Mouse (Mus musculus) heart, adult 18-20 months (tissue): Measurements from ENCODE around the gene Yy2. TPM values are rescaled to one million over a fixed set of nuclear protein-coding genes. Genes with fewer than 3 reads are reported as not detected.
A peak's percentile ranks its signal among the peaks of the same experiment; 100 is the strongest.

Experiments used
- DNase-seq, 2 experiments: peaks; one replicate each; pipeline ENCODE4 v3.0.0; 2021 to 2022; ENCODE audit warnings: mixed read lengths in 1 of 2
- long read RNA-seq, 2 experiments: library from polyadenylated mRNA; stranded (forward); transcript quantifications; one replicate each; pipeline ENCODE4 v2.0.0; 2021
- total RNA-seq, 2 experiments: library from RNA; stranded (reverse); gene quantifications; 2 replicates each; pipeline ENCODE4 v1.2.3; 2021

Gene Yy2
- 1 to 10 TPM; 1.3 to 1.5 TPM for total RNA-seq
- long read RNA-seq, experiment 1: 0 reads
- long read RNA-seq, experiment 2: 0 reads

DNA sequence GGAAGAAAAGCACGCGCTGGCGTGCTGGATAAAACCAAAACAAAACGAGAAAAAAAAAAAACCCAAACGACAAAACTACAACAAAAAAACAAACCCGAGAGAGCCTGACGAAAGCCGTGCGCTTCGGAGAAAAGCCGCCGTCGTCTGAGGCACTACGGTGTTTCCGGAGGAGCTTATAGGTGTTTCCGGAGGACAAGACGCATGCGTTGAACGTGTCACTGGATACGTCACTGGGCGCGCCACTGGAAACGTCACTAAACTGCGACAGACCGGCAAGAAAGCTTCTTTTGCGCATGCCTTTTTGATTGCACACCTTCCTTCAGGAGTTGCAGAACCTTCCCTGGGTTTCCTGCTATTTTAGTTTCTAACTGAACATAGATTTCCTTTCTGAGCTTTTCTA is at the start of gene Yy2:
Gene Yy2, minus strand, starts transcription at position 146 of the 400 bp plus-strand sequence.
- DNase-seq: no peak

DNA sequence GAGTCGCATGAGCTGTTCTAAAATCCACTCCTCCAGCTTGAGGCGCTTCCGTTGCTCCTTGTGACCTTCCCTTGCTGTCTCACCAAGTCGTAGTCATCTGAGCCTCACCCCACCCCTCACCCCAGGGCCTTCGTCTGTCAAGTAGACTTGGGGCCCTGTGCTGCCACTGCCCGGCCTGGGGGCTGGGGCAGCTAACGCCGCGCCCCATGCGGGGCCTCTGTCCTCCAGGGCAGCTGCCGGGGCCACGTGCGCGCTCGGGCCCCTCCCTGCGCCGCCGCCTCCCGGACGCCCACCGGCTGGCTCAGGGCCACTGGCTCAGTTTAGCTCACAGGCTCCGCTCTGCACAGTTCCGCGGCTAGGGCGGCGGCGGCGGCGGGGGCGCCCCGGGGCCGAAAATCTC is 44.1 kb upstream of the Yy2 start:
- no peak for DNase-seq

DNA sequence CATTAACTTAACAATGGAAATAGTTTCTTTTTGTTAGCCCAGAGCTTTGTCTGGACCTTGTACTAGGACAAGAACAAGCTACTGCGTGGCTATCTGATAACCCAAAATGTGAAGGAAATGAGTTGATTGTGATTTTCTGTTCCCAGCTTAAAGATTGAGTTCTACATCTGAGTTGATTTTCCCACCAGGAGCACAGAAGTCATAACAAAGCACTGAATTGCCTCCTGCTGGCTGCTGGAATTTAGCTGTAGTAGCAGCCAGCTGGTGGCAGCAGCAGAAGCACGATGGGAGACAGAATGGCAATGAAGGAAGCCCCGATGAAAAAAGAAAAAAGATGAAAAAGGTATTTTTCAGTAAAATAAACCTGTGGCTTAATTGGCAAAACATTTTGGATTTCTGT is 32.7 kb upstream of the Yy2 start:
- peak; percentile 28 to 29 for DNase-seq

DNA sequence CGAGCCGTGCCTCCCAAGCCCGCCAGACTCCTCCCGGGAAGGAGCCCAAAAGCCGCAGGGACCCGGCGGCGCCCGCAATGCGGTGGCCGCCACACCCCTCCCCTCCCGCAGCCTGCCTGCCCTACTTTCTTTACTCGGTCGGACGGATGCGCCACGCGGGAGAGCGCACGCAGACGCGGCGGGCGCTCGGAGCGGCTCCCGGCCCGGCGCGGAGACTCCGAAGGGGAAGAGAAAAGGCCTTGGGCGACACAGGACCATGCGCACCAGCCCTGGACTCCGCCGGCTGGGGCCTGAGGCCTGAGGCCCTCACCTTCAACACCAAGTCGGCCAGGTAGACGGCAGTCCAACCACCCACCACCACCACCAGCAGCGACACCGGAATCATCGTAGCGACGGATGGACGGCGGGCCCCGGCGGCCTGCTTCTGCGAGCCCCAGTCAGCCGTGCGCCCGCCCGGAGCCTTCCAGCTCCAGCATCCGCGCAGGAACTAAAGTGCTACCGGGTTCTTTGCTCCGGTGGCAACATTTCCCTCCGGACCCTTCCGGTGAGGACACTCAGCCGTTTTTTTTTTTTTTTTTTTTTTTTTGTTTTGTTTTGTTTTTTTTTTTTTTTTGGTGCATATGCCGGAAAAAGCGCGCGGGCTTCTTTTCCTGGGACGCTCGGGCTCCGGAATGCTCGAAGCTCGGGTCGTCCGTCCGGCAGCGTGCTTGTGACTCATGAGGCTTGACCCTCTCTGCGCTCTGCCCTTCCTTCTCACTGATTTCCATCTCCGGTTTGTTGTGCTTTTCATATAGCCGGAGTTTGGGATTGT is 29.6 kb upstream of the Yy2 start, which contains the start of gene Mbtps2:
Gene Mbtps2, minus strand, starts transcription at position 530 of the 811 bp plus-strand sequence.
- peak; percentile 61 to 62 for DNase-seq

DNA sequence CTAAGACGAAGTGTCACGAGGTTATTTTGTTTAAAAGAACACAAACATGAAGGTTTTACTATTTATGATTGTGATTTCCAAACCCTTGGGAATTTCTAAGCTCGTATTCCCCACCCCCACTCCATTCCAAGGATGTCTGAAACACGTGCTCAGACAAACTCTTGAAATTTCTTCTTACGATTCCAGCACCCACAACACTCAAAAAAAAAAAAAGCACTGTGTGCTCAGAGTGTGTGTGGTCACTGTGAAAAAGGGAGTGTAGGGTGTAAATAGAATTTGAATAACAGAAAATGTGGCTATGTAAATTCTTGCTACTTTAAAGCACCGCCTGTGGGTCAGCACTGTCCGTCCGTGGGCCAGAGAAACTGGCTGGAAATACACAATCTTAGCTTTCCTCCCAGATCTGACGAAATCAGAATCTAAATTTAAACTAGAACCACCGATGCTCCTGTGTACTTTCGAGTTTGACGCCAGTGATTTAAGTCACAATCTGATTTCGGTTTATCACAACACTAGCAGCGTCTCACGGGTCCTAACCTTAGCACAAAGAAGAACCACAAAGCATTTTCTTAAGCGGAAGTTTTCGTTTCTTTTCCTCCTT is 28.9 kb upstream of the Yy2 start:
- no peak for DNase-seq

DNA sequence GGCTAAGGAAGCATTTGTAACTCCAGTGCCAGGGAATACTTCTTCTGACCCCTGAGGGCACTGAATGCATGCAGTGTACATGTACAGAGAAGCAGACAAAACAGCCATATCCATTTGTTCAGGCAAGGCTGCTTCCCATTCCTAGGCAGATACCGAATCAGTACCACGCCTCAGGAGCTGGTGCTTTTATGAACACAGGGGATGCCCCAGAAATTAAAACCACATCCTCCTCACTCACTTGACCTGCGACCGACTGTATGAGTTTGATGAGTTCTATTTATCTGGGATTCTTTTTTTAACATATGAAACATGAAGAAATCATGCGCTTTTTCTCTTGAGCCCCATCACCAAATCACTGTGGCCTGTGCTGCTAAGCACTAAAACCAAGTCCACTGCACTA is 28.0 kb upstream of the Yy2 start:
- no peak for DNase-seq

DNA sequence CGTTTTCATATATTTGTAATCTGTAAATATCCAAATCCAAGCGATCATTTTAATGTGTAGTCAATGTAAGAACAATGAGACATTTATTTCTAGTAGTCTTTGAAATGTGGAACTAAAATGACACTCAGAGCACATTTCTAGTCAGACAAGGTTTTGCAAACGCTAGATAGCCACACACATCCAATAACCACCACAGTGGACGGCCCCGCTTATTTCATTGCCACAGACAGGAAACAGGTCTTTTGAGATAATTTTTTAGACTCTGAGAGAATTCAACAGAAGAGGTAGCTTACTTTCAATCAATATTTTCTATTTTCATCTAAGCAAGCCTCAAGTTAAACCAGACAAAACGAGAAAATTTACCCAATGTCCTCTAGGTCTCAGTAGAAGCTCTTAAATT is 27.1 kb upstream of the Yy2 start:
- no peak for DNase-seq

DNA sequence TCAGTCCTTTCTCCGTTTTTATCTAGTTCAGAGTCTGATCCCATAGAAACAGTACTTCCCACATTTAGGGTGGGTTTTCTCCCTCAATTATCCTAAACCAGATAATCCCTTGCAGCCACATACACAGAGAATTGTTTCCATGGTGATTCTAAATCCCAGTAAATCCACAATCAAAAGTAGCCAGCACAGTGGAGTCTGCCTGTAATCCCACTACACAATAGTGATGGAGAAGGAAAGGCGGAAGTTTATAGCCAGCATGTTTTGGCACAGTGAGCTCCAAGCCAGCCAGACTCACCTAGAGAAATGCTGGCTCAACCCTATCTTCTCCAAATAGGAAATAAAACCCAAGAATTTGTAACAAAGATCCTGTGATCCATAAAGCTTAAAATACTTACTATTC is 25.8 kb upstream of the Yy2 start:
- no peak for DNase-seq

DNA sequence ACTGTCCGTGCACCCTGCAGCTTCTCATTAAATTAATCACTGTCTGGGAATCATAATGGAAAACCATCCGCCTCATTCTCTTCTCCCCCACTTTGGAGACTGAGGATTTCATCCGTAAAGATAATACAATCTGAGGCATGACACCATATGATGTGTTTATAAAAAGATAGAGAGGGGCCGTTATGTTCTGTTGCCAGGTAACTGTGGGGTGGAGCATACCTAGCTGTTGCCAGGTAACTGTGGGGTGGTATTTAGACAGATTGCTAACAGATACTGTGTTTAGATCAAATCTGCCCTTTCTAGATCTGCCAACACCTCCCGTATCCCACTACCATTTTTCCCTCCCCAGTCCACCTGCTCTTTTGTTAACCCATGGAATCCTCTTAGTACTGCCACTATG is 18.2 kb upstream of the Yy2 start:
- no peak for DNase-seq

DNA sequence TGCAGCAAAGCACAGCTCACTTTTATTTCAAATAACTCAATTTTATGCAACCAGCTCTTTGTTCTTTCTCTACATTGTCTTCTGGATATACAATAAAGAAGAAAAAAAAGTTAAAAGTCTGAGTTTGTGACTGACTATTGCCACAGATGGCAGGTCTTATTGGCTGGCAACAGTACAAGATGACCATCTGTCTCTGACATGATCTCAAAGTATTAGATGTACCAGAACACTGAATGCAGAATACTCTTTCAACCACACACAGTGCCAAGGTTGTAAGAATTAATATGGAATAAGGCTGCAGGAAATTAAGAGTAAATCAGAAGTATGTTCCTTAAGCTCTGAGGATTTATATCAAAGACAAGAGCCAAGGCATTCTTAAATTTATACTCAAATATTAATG is 17.6 kb upstream of the Yy2 start:
- DNase-seq: no peak

DNA sequence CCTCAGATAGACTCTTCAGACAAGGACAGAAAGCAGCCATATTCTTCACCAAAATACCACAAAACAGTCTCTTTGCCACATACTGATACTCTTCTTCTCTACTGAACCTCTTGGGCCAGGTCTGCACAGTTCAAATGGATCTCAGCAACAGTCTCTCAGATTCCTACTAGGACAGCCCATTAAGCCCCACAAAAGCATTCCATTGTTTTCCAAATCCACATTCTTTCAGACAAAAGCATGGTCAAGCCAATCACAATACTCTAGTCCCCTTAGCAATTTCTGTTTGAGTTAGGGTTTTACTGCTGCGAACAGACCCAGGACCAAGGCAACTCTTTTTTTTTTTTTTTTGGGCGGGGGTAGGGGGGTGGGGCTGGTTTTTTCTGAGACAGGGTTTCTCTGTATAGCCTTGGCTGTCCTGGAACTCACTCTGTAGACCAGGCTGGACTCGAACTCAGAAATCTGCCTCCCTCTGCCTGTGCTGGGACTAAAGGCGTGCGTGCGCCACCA is 10.4 kb upstream of the Yy2 start:
- no peak for DNase-seq

DNA sequence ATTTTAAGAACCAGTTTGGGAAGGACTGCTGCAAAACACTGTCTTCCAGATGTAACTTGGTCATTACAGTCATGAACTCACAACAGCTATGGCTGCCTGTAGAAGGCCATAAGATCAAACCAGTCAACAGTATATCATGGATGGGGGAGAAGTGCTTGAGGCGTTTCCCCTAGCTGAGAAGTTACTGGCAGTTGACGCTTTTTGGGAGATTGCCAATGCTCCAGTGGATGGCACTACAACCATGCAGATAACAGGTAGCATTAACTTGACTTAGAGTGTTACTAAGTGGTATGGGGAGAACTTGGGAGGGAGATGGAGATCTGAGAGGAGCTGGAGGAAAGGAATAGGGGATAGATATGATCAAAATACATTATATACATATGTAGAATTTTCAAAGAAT is 5.9 kb upstream of the Yy2 start:
- no peak for DNase-seq

DNA sequence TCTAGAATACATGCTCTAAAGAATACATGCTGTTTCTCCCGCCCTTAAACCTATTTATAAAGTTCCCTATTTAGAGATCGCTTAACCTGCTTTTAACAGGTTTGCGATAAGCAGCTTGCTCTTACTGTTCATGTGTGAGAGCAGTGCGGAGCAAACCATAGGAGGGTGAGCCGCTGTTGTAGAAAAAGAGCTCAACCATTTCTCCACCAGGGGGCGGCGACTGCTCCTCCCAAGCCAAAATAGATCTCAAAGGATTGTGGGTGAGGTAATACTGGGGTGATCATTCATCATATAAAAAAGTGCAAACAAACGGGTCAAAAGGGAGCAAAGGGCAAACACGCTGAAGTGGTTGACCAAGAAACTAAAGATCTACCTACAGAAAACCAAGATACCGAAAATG is 5.0 kb downstream of the Yy2 start:
- peak in 1 of 2 experiments; percentile 24 for DNase-seq

DNA sequence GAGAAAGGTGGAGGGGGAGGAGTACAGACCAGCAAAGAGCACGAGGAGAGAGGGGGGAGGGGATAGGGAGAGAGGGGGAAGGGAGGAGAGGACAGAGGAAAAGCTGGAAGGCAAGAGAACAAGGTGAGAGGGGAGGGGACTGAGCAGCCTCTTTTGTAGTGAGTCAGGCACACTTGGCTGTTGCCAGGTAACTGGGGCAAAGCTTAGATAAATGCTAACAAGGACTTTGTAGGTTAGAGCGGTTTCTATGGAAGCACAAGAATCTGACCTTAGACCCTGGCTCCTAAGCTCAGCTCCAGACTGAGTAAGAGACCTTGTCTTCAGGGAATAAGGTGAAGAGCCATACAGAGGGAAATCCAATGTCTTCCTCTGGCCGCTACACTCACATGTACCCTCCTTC is 21.7 kb downstream of the Yy2 start:
- no peak for DNase-seq

Other genes starting within 250 kb of the Yy2 start
- under 1 TPM in 1 of 2 experiments, not detected in 1; 0.05 TPM for gene Phex, start 153.7 kb downstream of the Yy2 start, total RNA-seq
- 10 to 100 TPM; 39.6 to 56.5 TPM for gene Sms, start 76.7 kb downstream of the Yy2 start, total RNA-seq
- gene Mbtps2, start 29.7 kb upstream of the Yy2 start, total RNA-seq: 10 to 100 TPM; 12.4 to 13.6 TPM
- gene Smpx, start 129.9 kb upstream of the Yy2 start, total RNA-seq: 100 to 1,000 TPM; 373 to 434 TPM
- gene Klhl34, start 249.4 kb upstream of the Yy2 start, total RNA-seq: 1 to 10 TPM; 4.5 to 7.4 TPM